Mouse (Mus musculus): Measurements from ENCODE around the gene Exosc10. TPM values are rescaled to one million over a fixed set of nuclear protein-coding genes. Genes with fewer than 3 reads are reported as not detected.
A peak's percentile ranks its signal among the peaks of the same experiment; 100 is the strongest.

Exosc10 gene
- total RNA-seq, 1 experiment, result 78.4 TPM

- no peak for DNase-seq (ENCODE audit: low read depth, low spot score)
- Histone ChIP-seq H3K4me1 (ENCODE audit: control insufficient read depth in 2 of 2, insufficient read depth in 2 of 2, low read length in 2 of 2, poor library complexity in 1 of 2) (peaks cover 0 to 15% of the 10 kb centered on the region in 2 experiments; a peak in 2 of 4 replicates), H3K4me3 (ENCODE audit: insufficient read depth in 1 of 2, low read depth in 1 of 2, low read length in 2 of 2, poor library complexity in 1 of 2, severe bottlenecking in 1 of 2) (no peak overlapping the region), H3K9ac (ENCODE audit: insufficient read depth, low read depth, low read length, poor library complexity, severe bottlenecking) (no peak overlapping the region), H3K27ac (ENCODE audit: insufficient read depth, low read depth, low read length, poor library complexity, severe bottlenecking) (no peak overlapping the region), H3K36me3 (ENCODE audit: control insufficient read depth, insufficient read depth, low read length, poor library complexity, severe bottlenecking) (peaks cover 52% of the 10 kb centered on the region), H3K9me3 (ENCODE audit: control insufficient read depth, insufficient read depth, low read depth, low read length) (no peaks in the 10 kb centered on the region; the same call in 1 of the 2 replicates)
- in situ Hi-C loops (cut with MboI; ENCODE audit: low sequenced_read_pairs in 2 of 2, unreplicated experiment in 2 of 2), result no loop called here
- TF ChIP-seq ZNF384 (IDR thresholded peaks at IDR 0.05; ENCODE audit: low read depth, low read length) (no peak), HCFC1 (IDR thresholded peaks at IDR 0.05; ENCODE audit: borderline replicate concordance, insufficient read depth, low read length) (no peak), MAFK (IDR thresholded peaks at IDR 0.05; ENCODE audit: insufficient read depth, low read depth, low read length) (no peak), ZC3H11A (IDR thresholded peaks at IDR 0.05; ENCODE audit: borderline replicate concordance, low read depth, low read length) (no peak), CHD2 (IDR thresholded peaks at IDR 0.05; ENCODE audit: low read depth, low read length) (no peak)
Observed at GRCm38 (mm10) chr4:148596731-148597130, 38.5 kb downstream of the Exosc10 start.

GRCm38 (mm10) chr4:148598826-148599225 is 40.6 kb downstream of the Exosc10 start:
- Histone ChIP-seq H3K9me3 (ENCODE audit: control insufficient read depth, insufficient read depth, low read depth, low read length) (no peaks in the 10 kb centered on the region; the same call in 1 of the 2 replicates), H3K4me1 (ENCODE audit: control insufficient read depth in 2 of 2, insufficient read depth in 2 of 2, low read length in 2 of 2, poor library complexity in 1 of 2) (peaks cover 3 to 17% of the 10 kb centered on the region in 2 experiments; a peak in 2 of 4 replicates), H3K9ac (ENCODE audit: insufficient read depth, low read depth, low read length, poor library complexity, severe bottlenecking) (no peak overlapping the region), H3K4me3 (ENCODE audit: insufficient read depth in 1 of 2, low read depth in 1 of 2, low read length in 2 of 2, poor library complexity in 1 of 2, severe bottlenecking in 1 of 2) (no peak overlapping the region), H3K27ac (ENCODE audit: insufficient read depth, low read depth, low read length, poor library complexity, severe bottlenecking) (peak overlapping the region; percentile 61; the same call in 1 of the 2 replicates), H3K36me3 (ENCODE audit: control insufficient read depth, insufficient read depth, low read length, poor library complexity, severe bottlenecking) (peaks cover 38% of the 10 kb centered on the region)
- in situ Hi-C loops (cut with MboI; ENCODE audit: low sequenced_read_pairs in 2 of 2, unreplicated experiment in 2 of 2), result no loop called here
- TF ChIP-seq ZC3H11A (IDR thresholded peaks at IDR 0.05; ENCODE audit: borderline replicate concordance, low read depth, low read length) (no peak), ZNF384 (IDR thresholded peaks at IDR 0.05; ENCODE audit: low read depth, low read length) (no peak), MAFK (IDR thresholded peaks at IDR 0.05; ENCODE audit: insufficient read depth, low read depth, low read length) (no peak), CHD2 (IDR thresholded peaks at IDR 0.05; ENCODE audit: low read depth, low read length) (no peak), HCFC1 (IDR thresholded peaks at IDR 0.05; ENCODE audit: borderline replicate concordance, insufficient read depth, low read length) (no peak)
- DNase-seq (ENCODE audit: low read depth, low spot score), result no peak

- H3K4me3 ChIP-seq (ENCODE audit: insufficient read depth in 1 of 2, low read depth in 1 of 2, low read length in 2 of 2, poor library complexity in 1 of 2, severe bottlenecking in 1 of 2), result no peak overlapping the region
- TF ChIP-seq CHD2 (IDR thresholded peaks at IDR 0.05; ENCODE audit: low read depth, low read length) (no peak), ZC3H11A (IDR thresholded peaks at IDR 0.05; ENCODE audit: borderline replicate concordance, low read depth, low read length) (no peak), ZNF384 (IDR thresholded peaks at IDR 0.05; ENCODE audit: low read depth, low read length) (no peak), MAFK (IDR thresholded peaks at IDR 0.05; ENCODE audit: insufficient read depth, low read depth, low read length) (no peak), HCFC1 (IDR thresholded peaks at IDR 0.05; ENCODE audit: borderline replicate concordance, insufficient read depth, low read length) (no peak)
- DNase-seq (ENCODE audit: low read depth, low spot score), result no peak
- H3K36me3 ChIP-seq (ENCODE audit: control insufficient read depth, insufficient read depth, low read length, poor library complexity, severe bottlenecking), result peaks cover 24% of the 10 kb centered on the region
- in situ Hi-C loops (cut with MboI; ENCODE audit: low sequenced_read_pairs in 2 of 2, unreplicated experiment in 2 of 2), result loop anchor here in 1 of 2 experiments (10.0 kb wide), 1 partner anchor 426 kb away; no protein-coding TSS in a partner anchor
- H3K9me3 ChIP-seq (ENCODE audit: control insufficient read depth, insufficient read depth, low read depth, low read length), result no peaks in the 10 kb centered on the region; the same call in 1 of the 2 replicates
- peak overlapping the region; percentile 75 for H3K27ac ChIP-seq (ENCODE audit: insufficient read depth, low read depth, low read length, poor library complexity, severe bottlenecking)
- no peak overlapping the region for H3K9ac ChIP-seq (ENCODE audit: insufficient read depth, low read depth, low read length, poor library complexity, severe bottlenecking)
- H3K4me1 ChIP-seq (ENCODE audit: control insufficient read depth in 2 of 2, insufficient read depth in 2 of 2, low read length in 2 of 2, poor library complexity in 1 of 2), result peaks cover 3 to 23% of the 10 kb centered on the region in 2 experiments; a peak in 2 of 4 replicates
Observed at GRCm38 (mm10) chr4:148600316-148600715, 42.1 kb downstream of the Exosc10 start.

GRCm38 (mm10) chr4:148601871-148602270 is 43.6 kb downstream of the Exosc10 start:
- no peak for TF ChIP-seq ZNF384 (IDR thresholded peaks at IDR 0.05; ENCODE audit: low read depth, low read length)
- no peak for TF ChIP-seq HCFC1 (IDR thresholded peaks at IDR 0.05; ENCODE audit: borderline replicate concordance, insufficient read depth, low read length)
- no peak for TF ChIP-seq ZC3H11A (IDR thresholded peaks at IDR 0.05; ENCODE audit: borderline replicate concordance, low read depth, low read length)
- no peak for TF ChIP-seq MAFK (IDR thresholded peaks at IDR 0.05; ENCODE audit: insufficient read depth, low read depth, low read length)
- no peak for TF ChIP-seq CHD2 (IDR thresholded peaks at IDR 0.05; ENCODE audit: low read depth, low read length)
- in situ Hi-C loops (cut with MboI; ENCODE audit: low sequenced_read_pairs in 2 of 2, unreplicated experiment in 2 of 2), result loop anchor here in 1 of 2 experiments (10.0 kb wide), 1 partner anchor 427 kb away; no protein-coding TSS in a partner anchor
- no peak for DNase-seq (ENCODE audit: low read depth, low spot score)
- Histone ChIP-seq H3K4me3 (ENCODE audit: insufficient read depth in 1 of 2, low read depth in 1 of 2, low read length in 2 of 2, poor library complexity in 1 of 2, severe bottlenecking in 1 of 2) (no peak overlapping the region), H3K36me3 (ENCODE audit: control insufficient read depth, insufficient read depth, low read length, poor library complexity, severe bottlenecking) (peaks cover 10% of the 10 kb centered on the region), H3K9me3 (ENCODE audit: control insufficient read depth, insufficient read depth, low read depth, low read length) (no peaks in the 10 kb centered on the region; the same call in 1 of the 2 replicates), H3K4me1 (ENCODE audit: control insufficient read depth in 2 of 2, insufficient read depth in 2 of 2, low read length in 2 of 2, poor library complexity in 1 of 2) (peaks cover 3 to 25% of the 10 kb centered on the region in 2 experiments; a peak in 2 of 4 replicates), H3K9ac (ENCODE audit: insufficient read depth, low read depth, low read length, poor library complexity, severe bottlenecking) (no peak overlapping the region; the same call in 1 of the 2 replicates), H3K27ac (ENCODE audit: insufficient read depth, low read depth, low read length, poor library complexity, severe bottlenecking) (peak overlapping the region; percentile 29; the same call in 1 of the 2 replicates)
